Mouse (Mus musculus): ENCODE measurements around the gene Chsy1.

DNA sequence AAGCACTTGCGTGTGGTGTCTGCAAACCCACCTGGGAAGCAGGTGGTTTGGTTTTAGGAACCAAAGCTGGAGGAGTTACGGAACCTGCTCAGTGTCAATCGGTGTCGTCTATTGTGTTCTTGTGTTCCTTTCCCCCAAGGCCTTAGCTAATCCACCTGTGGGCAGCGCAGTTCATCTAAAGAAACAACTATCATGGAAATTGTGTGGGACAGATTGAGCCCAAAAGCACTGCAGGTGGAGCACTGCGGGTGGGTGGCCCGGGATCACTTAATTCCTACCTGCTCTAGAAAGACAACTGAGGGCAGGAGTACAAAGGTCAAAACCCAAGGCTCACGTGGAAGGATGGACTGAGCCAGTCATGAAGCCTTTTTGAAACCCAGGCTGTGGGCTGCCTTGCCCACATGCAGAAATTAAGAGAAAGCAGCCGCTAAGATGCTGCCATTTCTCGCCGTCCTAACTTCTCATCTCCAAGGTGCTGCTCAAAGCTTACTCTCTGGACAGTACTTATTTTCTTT, 18.6 kb upstream of the Chsy1 start:
- TF ChIP-seq CTCF (conservative IDR thresholded peaks at IDR 0.05; ENCODE audit: insufficient read depth, insufficient read length, low read depth, low read length): no peak
- TF ChIP-seq POLR2A (IDR thresholded peaks at IDR 0.05; ENCODE audit: low read depth, low read length): no peak

Data from kidney, adult 2 months (tissue).